Mouse (Mus musculus): Measurements from ENCODE around the gene Pomt1.

DNA sequence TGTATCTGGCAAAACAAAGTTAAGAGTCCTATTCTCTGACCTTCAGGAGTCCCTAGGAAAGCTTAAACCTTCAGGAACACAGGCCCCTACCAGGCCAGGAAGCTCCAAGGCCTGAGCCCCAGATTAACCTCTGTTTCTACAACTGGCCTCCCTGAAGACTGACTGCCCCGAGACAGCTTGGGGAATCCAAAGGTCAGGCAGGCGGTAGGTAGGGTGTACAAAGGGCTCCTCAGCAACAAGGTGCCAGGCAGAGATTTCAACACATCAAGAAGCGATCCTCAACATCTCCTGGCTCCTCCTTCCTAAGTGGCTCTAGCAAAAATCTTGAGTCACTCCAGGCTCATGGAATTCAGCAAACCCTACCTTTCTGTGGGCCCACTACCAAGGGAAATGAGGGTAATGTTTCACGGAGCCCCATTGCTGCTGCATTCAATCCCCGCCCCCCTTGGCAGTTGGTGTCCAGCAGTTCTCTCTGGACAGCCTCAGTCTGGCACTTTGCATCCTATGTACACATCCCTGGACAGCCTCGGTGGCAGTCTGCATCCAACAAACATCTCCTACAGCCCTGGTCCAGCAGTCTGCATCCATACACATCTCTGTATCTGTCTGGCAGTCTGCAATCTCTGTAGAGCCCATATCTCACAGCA lies 22.6 kb downstream of the Pomt1 start:
- no peak for TF ChIP-seq CTCF (IDR thresholded peaks at IDR 0.05; ENCODE audit: insufficient read depth, low read length)
- no peak for TF ChIP-seq POLR2A (IDR thresholded peaks at IDR 0.05; ENCODE audit: borderline replicate concordance, extremely low read depth, low read depth, low read length)
